ENCODE assay signal across 32 mouse cellular contexts in genomic region chr16:68658436-68658835, GRCm38 (mm10).
DNase-seq lines count a peak whose midpoint lies in the region; ATAC-seq lines count a peak whose summit lies in the region.
"Had no signal": no experiment of that assay in that cellular context is flagged by ENCODE, and none has a peak within 500 bp of the region (broad histone marks: within the 10 kb centered on the region; RNA-seq: fewer than 3 reads in every experiment).

No protein-coding gene starts in this region.

- 69% methylated on average over 4 of the region's 4 CpGs for WGBS in hindbrain, embryonic 11.5 days
- 78% methylated on average over 4 of the region's 4 CpGs for WGBS in hindbrain, embryonic 16.5 days
- 15% methylated on average over 4 of the region's 4 CpGs for WGBS in embryonic facial prominence, embryonic 14.5 days
- 77% methylated on average over 4 of the region's 4 CpGs for WGBS in forebrain, embryonic 12.5 days

- H3K4me3 ChIP-seq in hindbrain, embryonic 11.5 days (ENCODE audit: low read depth, low read length): no peak overlapping the region
- H3K4me3 ChIP-seq in hindbrain, embryonic 16.5 days (ENCODE audit: low read length): no peak overlapping the region
- H3K4me3 ChIP-seq in embryonic facial prominence, embryonic 14.5 days (ENCODE audit: low read depth, low read length): no peak overlapping the region
- no peak overlapping the region for H3K4me3 ChIP-seq in forebrain, embryonic 12.5 days (replicated peaks)
- H3K4me3 ChIP-seq: embryonic facial prominence, embryonic 15.5 days; forebrain, embryonic 13.5 days; heart, embryonic 10.5 days; hindbrain, embryonic 13.5 days; kidney, embryonic 15.5 days; limb, embryonic 13.5 days; neural tube, embryonic 13.5 days had no signal

- H3K9ac ChIP-seq in hindbrain, embryonic 11.5 days (ENCODE audit: low read depth, low read length): no peak overlapping the region
- no peak overlapping the region for H3K9ac ChIP-seq in hindbrain, embryonic 16.5 days (ENCODE audit: low read depth, low read length)
- H3K9ac ChIP-seq in embryonic facial prominence, embryonic 14.5 days (ENCODE audit: low read depth, low read length): no peak overlapping the region
- H3K9ac ChIP-seq in forebrain, embryonic 12.5 days: no peak overlapping the region
- H3K9ac ChIP-seq: embryonic facial prominence, embryonic 15.5 days; forebrain, embryonic 13.5 days; hindbrain, embryonic 13.5 days; kidney, embryonic 15.5 days; limb, embryonic 13.5 days; neural tube, embryonic 13.5 days had no signal

- ATAC-seq in hindbrain, embryonic 11.5 days (ENCODE audit: low FRiP score): no peak
- no peak for ATAC-seq in hindbrain, embryonic 16.5 days
- ATAC-seq in embryonic facial prominence, embryonic 14.5 days (ENCODE audit: low read depth): no peak
- no peak for ATAC-seq in forebrain, embryonic 12.5 days (ENCODE audit: low FRiP score)
- ATAC-seq: forebrain, embryonic 13.5 days; inflammation-experienced regulatory T-cells, adult 6 months; lung, postnatal 0 days; midbrain, embryonic 16.5 days had no signal

- no peaks in the 10 kb centered on the region for H3K9me3 ChIP-seq in hindbrain, embryonic 11.5 days (ENCODE audit: control insufficient read depth, low read length)
- H3K9me3 ChIP-seq in hindbrain, embryonic 16.5 days (ENCODE audit: control insufficient read depth, low read length): no peaks in the 10 kb centered on the region
- no peaks in the 10 kb centered on the region for H3K9me3 ChIP-seq in embryonic facial prominence, embryonic 14.5 days (ENCODE audit: control insufficient read depth, low read length)
- no peaks in the 10 kb centered on the region for H3K9me3 ChIP-seq in forebrain, embryonic 12.5 days
- H3K9me3 ChIP-seq: embryonic facial prominence, embryonic 15.5 days; forebrain, embryonic 13.5 days; G1E; heart, embryonic 10.5 days; hindbrain, embryonic 13.5 days; kidney, embryonic 15.5 days; limb, embryonic 13.5 days; neural tube, embryonic 13.5 days had no signal

- no peaks in the 10 kb centered on the region for H3K27me3 ChIP-seq in hindbrain, embryonic 11.5 days (ENCODE audit: control insufficient read depth, insufficient read depth, low read length)
- no peaks in the 10 kb centered on the region for H3K27me3 ChIP-seq in hindbrain, embryonic 16.5 days (replicated peaks; ENCODE audit: control insufficient read depth, insufficient read depth, low read length)
- no peaks in the 10 kb centered on the region for H3K27me3 ChIP-seq in embryonic facial prominence, embryonic 14.5 days (replicated peaks; ENCODE audit: control insufficient read depth, insufficient read depth, low read length)
- H3K27me3 ChIP-seq in forebrain, embryonic 12.5 days: no peaks in the 10 kb centered on the region
- H3K27me3 ChIP-seq: embryonic facial prominence, embryonic 15.5 days; forebrain, embryonic 13.5 days; hindbrain, embryonic 13.5 days; kidney, embryonic 15.5 days; limb, embryonic 13.5 days; neural tube, embryonic 13.5 days had no signal

- no peak overlapping the region for H3K27ac ChIP-seq in hindbrain, embryonic 11.5 days (ENCODE audit: low read depth, low read length)
- no peak overlapping the region for H3K27ac ChIP-seq in hindbrain, embryonic 16.5 days (ENCODE audit: low read depth, low read length)
- no peak overlapping the region for H3K27ac ChIP-seq in embryonic facial prominence, embryonic 14.5 days (replicated peaks; ENCODE audit: low read depth, low read length)
- H3K27ac ChIP-seq in forebrain, embryonic 12.5 days: no peak overlapping the region
- H3K27ac ChIP-seq: embryonic facial prominence, embryonic 15.5 days; forebrain, embryonic 13.5 days; heart, embryonic 10.5 days; hindbrain, embryonic 13.5 days; kidney, embryonic 15.5 days; limb, embryonic 13.5 days; macrophage; neural tube, embryonic 13.5 days had no signal

- H3K4me1 ChIP-seq in hindbrain, embryonic 11.5 days (replicated peaks; ENCODE audit: control insufficient read depth, insufficient read depth, low read length): no peaks in the 10 kb centered on the region
- no peaks in the 10 kb centered on the region for H3K4me1 ChIP-seq in hindbrain, embryonic 16.5 days (ENCODE audit: control insufficient read depth, insufficient read depth, low read depth, low read length)
- H3K4me1 ChIP-seq in embryonic facial prominence, embryonic 14.5 days (ENCODE audit: control insufficient read depth, insufficient read depth, low read length): no peaks in the 10 kb centered on the region
- H3K4me1 ChIP-seq in forebrain, embryonic 12.5 days: no peaks in the 10 kb centered on the region
- H3K4me1 ChIP-seq: embryonic facial prominence, embryonic 15.5 days; forebrain, embryonic 13.5 days; heart, embryonic 10.5 days; hindbrain, embryonic 13.5 days; kidney, embryonic 15.5 days; limb, embryonic 13.5 days; neural tube, embryonic 13.5 days had no signal

- DNase-seq in hindbrain, embryonic 11.5 days (ENCODE audit: low spot score): peak; percentile 15
- peak; percentile 63 for DNase-seq in embryo, embryonic 11 days
- DNase-seq in embryonic facial prominence, embryonic 14.5 days (ENCODE audit: low spot score): peak; percentile 30
- DNase-seq in mesoderm, embryonic 11.5 days (ENCODE audit: low read depth, low spot score): peak; percentile 43
- no peak for DNase-seq in retina, postnatal 1 day
- DNase-seq: adrenal gland, adult 8-10 months; cerebellum, adult 8-10 months; cerebellum, postnatal 36 days; gastrocnemius, postnatal 25 days; heart, adult 11 months; heart, postnatal 36 days; kidney, adult 18-20 months; kidney, postnatal 36 days; layer of hippocampus, postnatal 36 days; right cerebral cortex, postnatal 14 days; thymus, postnatal 4 days had no signal

- no peak overlapping the region for H3K4me2 ChIP-seq in hindbrain, embryonic 11.5 days (replicated peaks; ENCODE audit: low read depth, low read length)
- no peak overlapping the region for H3K4me2 ChIP-seq in hindbrain, embryonic 16.5 days (ENCODE audit: low read length)
- no peak overlapping the region for H3K4me2 ChIP-seq in embryonic facial prominence, embryonic 14.5 days (ENCODE audit: low read depth, low read length)
- H3K4me2 ChIP-seq in forebrain, embryonic 12.5 days: no peak overlapping the region
- H3K4me2 ChIP-seq: embryonic facial prominence, embryonic 15.5 days; forebrain, embryonic 13.5 days; hindbrain, embryonic 13.5 days; kidney, embryonic 15.5 days; limb, embryonic 13.5 days; liver, embryonic 11.5 days; midbrain, embryonic 11.5 days; neural tube, embryonic 13.5 days had no signal

- H3K36me3 ChIP-seq in hindbrain, embryonic 11.5 days (ENCODE audit: control insufficient read depth, insufficient read depth, low read length): no peaks in the 10 kb centered on the region
- H3K36me3 ChIP-seq in hindbrain, embryonic 16.5 days (ENCODE audit: control insufficient read depth, insufficient read depth, low read length): no peaks in the 10 kb centered on the region
- H3K36me3 ChIP-seq in embryonic facial prominence, embryonic 14.5 days (ENCODE audit: control insufficient read depth, insufficient read depth, low read length): no peaks in the 10 kb centered on the region
- no peaks in the 10 kb centered on the region for H3K36me3 ChIP-seq in forebrain, embryonic 12.5 days (replicated peaks)
- H3K36me3 ChIP-seq: embryonic facial prominence, embryonic 15.5 days; G1E; heart, embryonic 10.5 days; hindbrain, embryonic 13.5 days; kidney, embryonic 15.5 days; limb, embryonic 13.5 days; neural tube, embryonic 13.5 days had no signal
